Mouse (Mus musculus) ES-E14 (cell line): ENCODE measurements around the gene Pcdh9.

Experiments
- MAFK ChIP-seq: IDR thresholded peaks from 2 replicates; pipeline ENCODE4 v1.6.1; 2014; ENCODE audit warnings: mild to moderate bottlenecking, low read depth, low read length, inconsistent platforms; ENCODE audit not compliant: insufficient read depth
- ZNF384 ChIP-seq: IDR thresholded peaks from 2 replicates; pipeline ENCODE4 v1.6.1; 2012; ENCODE audit warnings: low read depth, low read length, inconsistent platforms

DNA sequence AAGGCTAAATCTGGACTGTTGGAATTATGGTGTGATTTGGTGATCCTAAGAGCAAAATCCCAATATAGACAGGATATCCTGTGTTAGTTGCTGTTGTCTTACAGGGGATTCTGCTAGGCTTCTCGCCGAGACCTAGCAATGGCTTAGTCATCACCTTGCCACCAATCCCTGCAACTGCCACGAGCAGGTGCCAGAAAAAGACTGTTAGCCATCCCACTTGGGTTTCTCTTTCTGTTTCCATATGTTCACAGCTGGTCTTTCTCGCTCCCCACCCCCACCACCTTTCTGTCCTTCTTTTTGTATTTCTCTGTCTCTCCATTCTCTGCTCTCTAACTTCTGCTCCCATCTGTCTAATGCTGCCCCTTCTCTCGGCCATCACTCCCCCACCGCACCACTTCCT, 831.7 kb downstream of the Pcdh9 start:
- TF ChIP-seq MAFK (no peak), ZNF384 (no peak)
